Mouse (Mus musculus): ENCODE results near the gene Tmem80. TPM values are rescaled to one million over a fixed set of nuclear protein-coding genes. Genes with fewer than 3 reads are reported as not detected.

The Tmem80 gene
- polyA plus RNA-seq (2012; rRNA removed): 75.9 and 79.9 TPM in 2 replicates

GRCm38 (mm10) chr7:141327469-141328372, at the start of gene Tmem80, which contains the start of gene Deaf1:
Gene Tmem80, plus strand, starts transcription at chr7:141327739.
Gene Deaf1, minus strand, starts transcription at chr7:141327690.

GRCm38 (mm10) chr7:141278766-141279590, 48.6 kb upstream of the Tmem80 start, which contains the start of gene Sct:
Gene Sct, minus strand, starts transcription at chr7:141279133.

GRCm38 (mm10) chr7:141291921-141292582, 35.5 kb upstream of the Tmem80 start, which contains the start of gene Drd4:
Gene Drd4, plus strand, starts transcription at chr7:141292006.

DNA sequence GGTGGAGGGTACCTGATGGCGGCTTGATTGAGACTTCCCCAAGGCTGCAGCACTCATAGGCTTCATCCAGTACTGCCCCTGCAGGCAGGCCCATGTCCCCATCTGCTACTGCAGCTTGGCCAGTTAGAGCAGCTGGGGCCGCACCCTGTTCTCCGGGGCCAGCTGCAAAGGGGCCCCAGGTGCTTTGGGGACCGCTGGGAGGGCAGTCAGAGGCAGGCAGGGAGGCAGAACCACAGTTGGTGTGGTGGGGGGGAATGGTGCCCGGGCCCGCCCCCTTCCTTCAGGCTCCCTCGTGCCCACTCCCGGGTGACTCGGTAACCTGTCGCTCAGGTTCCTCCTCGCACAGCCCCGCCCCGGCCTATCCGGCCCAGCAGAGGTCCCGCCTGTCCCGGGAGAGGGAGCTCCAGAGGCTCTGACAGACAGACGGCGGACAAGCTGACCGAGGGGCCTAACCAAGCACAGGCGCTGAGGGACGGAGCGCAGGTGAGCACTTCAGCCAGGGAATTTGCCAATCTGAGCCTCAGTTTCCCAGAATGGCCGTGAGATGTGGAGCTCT, 11.1 kb downstream of the Tmem80 start, which contains the start of gene Eps8l2:
TSS of gene Eps8l2 (plus strand) at position 305 of the 556 bp plus-strand sequence.

Other genes starting within 250 kb of the Tmem80 start
- gene Pkp3, start 249.5 kb upstream of the Tmem80 start, polyA plus RNA-seq (2012; rRNA removed): 0.28 and 4.0 TPM in 2 replicates
- gene Sigirr, start 227.2 kb upstream of the Tmem80 start, polyA plus RNA-seq (2012; rRNA removed): 1.4 and 2.1 TPM in 2 replicates
- 0.33 and 1.8 TPM in 2 replicates for gene Ano9, start 209.9 kb upstream of the Tmem80 start, polyA plus RNA-seq (2012; rRNA removed)
- 49.2 and 50.0 TPM in 2 replicates for gene Ptdss2, start 205.4 kb upstream of the Tmem80 start, polyA plus RNA-seq (2012; rRNA removed)
- 49.4 and 54.4 TPM in 2 replicates for gene Rnh1, start 154.9 kb upstream of the Tmem80 start, polyA plus RNA-seq (2012; rRNA removed)
- 138 and 141 TPM in 2 replicates for gene Hras, start 133.7 kb upstream of the Tmem80 start, polyA plus RNA-seq (2012; rRNA removed)
- 16.0 and 18.6 TPM in 2 replicates for gene Lrrc56, start 133.6 kb upstream of the Tmem80 start, polyA plus RNA-seq (2012; rRNA removed)
- gene Lmntd2, start 113.7 kb upstream of the Tmem80 start, polyA plus RNA-seq (2012; rRNA removed): 4.9 and 5.2 TPM in 2 replicates
- 29.0 and 31.4 TPM in 2 replicates for gene Rassf7, start 111.9 kb upstream of the Tmem80 start, polyA plus RNA-seq (2012; rRNA removed)
- 33.3 and 39.2 TPM in 2 replicates for gene Phrf1, start 99.0 kb upstream of the Tmem80 start, polyA plus RNA-seq (2012; rRNA removed)
- 6.9 and 11.5 TPM in 2 replicates for gene Irf7, start 61.3 kb upstream of the Tmem80 start, polyA plus RNA-seq (2012; rRNA removed)
- 0.01 and 0.03 TPM in 2 replicates for gene Cdhr5, start 51.0 kb upstream of the Tmem80 start, polyA plus RNA-seq (2012; rRNA removed)
- gene Sct, start 48.6 kb upstream of the Tmem80 start, polyA plus RNA-seq (2012; rRNA removed): 1.7 and 4.0 TPM in 2 replicates
- 1.1 TPM in 2 replicates for gene Drd4, start 35.7 kb upstream of the Tmem80 start, polyA plus RNA-seq (2012; rRNA removed)
- 74.1 and 82.3 TPM in 2 replicates for gene Deaf1, start within 50 bp of the Tmem80 start, polyA plus RNA-seq (2012; rRNA removed)
- 0.98 and 3.3 TPM in 2 replicates for gene Eps8l2, start 11.1 kb downstream of the Tmem80 start, polyA plus RNA-seq (2012; rRNA removed)
- gene Taldo1, start 64.5 kb downstream of the Tmem80 start, polyA plus RNA-seq (2012; rRNA removed): 259 and 309 TPM in 2 replicates
- 68.5 and 73.1 TPM in 2 replicates for gene Gatd1, start 86.4 kb downstream of the Tmem80 start, polyA plus RNA-seq (2012; rRNA removed)
- gene Cend1, start 101.8 kb downstream of the Tmem80 start, polyA plus RNA-seq (2012; rRNA removed): 34.4 and 41.7 TPM in 2 replicates
- 129 and 134 TPM in 2 replicates for gene Slc25a22, start 110.2 kb downstream of the Tmem80 start, polyA plus RNA-seq (2012; rRNA removed)
- 17.0 and 20.2 TPM in 2 replicates for gene Pidd1, start 116.3 kb downstream of the Tmem80 start, polyA plus RNA-seq (2012; rRNA removed)
- 1,057 and 1,069 TPM in 2 replicates for gene Rplp2, start 119.6 kb downstream of the Tmem80 start, polyA plus RNA-seq (2012; rRNA removed)
- 16.5 and 18.9 TPM in 2 replicates for gene Pnpla2, start 127.5 kb downstream of the Tmem80 start, polyA plus RNA-seq (2012; rRNA removed)
- 4.3 and 5.9 TPM in 2 replicates for gene Cracr2b, start 133.4 kb downstream of the Tmem80 start, polyA plus RNA-seq (2012; rRNA removed)
- 101 and 105 TPM in 2 replicates for gene Cd151, start 139.7 kb downstream of the Tmem80 start, polyA plus RNA-seq (2012; rRNA removed)
- 47.7 and 49.9 TPM in 2 replicates for gene Polr2l, start 147.4 kb downstream of the Tmem80 start, polyA plus RNA-seq (2012; rRNA removed)
- 30.6 and 45.5 TPM in 2 replicates for gene Tspan4, start 147.5 kb downstream of the Tmem80 start, polyA plus RNA-seq (2012; rRNA removed)
- 27.8 and 31.7 TPM in 2 replicates for gene Chid1, start 212.1 kb downstream of the Tmem80 start, polyA plus RNA-seq (2012; rRNA removed)
- 52.0 and 54.8 TPM in 2 replicates for gene Ap2a2, start 234.4 kb downstream of the Tmem80 start, polyA plus RNA-seq (2012; rRNA removed)

Data from central nervous system, embryonic 14 days (tissue).